Comparison of ENCODE assay signal across 8 mouse cellular contexts in genomic region chr19:6968491-6969271, GRCm38 (mm10). TPM values are rescaled to one million over a fixed set of nuclear protein-coding genes. Genes with fewer than 3 reads are reported as not detected.
A peak's percentile ranks its signal among the peaks of the same experiment; 100 is the strongest.
DNase-seq lines count a peak whose midpoint lies in the region; ATAC-seq lines count a peak whose summit lies in the region.

No protein-coding gene starts in this region.

- H3K4me1 ChIP-seq in embryonic facial prominence, embryonic 15.5 days, result peaks cover 53% of the 10 kb centered on the region
- peaks cover 43% of the 10 kb centered on the region for H3K4me1 ChIP-seq in kidney, embryonic 16.5 days (ENCODE audit: insufficient read depth, low read length)

- H3K27me3 ChIP-seq in embryonic facial prominence, embryonic 15.5 days, result no peaks in the 10 kb centered on the region
- no peaks in the 10 kb centered on the region for H3K27me3 ChIP-seq in kidney, embryonic 16.5 days (ENCODE audit: insufficient read depth, low read length)

- peaks cover 28% of the 10 kb centered on the region for H3K36me3 ChIP-seq in embryonic facial prominence, embryonic 15.5 days
- H3K36me3 ChIP-seq in kidney, embryonic 16.5 days (ENCODE audit: insufficient read depth, low read length), result peaks cover 24% of the 10 kb centered on the region

- peak overlapping the region; percentile 80 for H3K4me2 ChIP-seq in embryonic facial prominence, embryonic 15.5 days (replicated peaks)
- peak overlapping the region; percentile 82 for H3K4me2 ChIP-seq in kidney, embryonic 16.5 days (replicated peaks; ENCODE audit: low read depth, low read length)

- no peak for ATAC-seq in embryonic facial prominence, embryonic 15.5 days (ENCODE audit: insufficient number of reproducible peaks, low FRiP score, low TSS enrichment, low read depth)
- ATAC-seq in kidney, embryonic 16.5 days (ENCODE audit: low FRiP score, low TSS enrichment), result no peak

- peak overlapping the region; percentile 61 for H3K4me3 ChIP-seq in embryonic facial prominence, embryonic 15.5 days (replicated peaks)
- peak overlapping the region; percentile 74 for H3K4me3 ChIP-seq in kidney, embryonic 16.5 days (ENCODE audit: low read length)

- peak overlapping the region; percentile 52 for H3K27ac ChIP-seq in embryonic facial prominence, embryonic 15.5 days (replicated peaks)
- H3K27ac ChIP-seq in kidney, embryonic 16.5 days (ENCODE audit: low read length), result peak overlapping the region; percentile 43; the same call in 1 of the 2 replicates

- peak overlapping the region; percentile 57 for H3K9ac ChIP-seq in embryonic facial prominence, embryonic 15.5 days
- H3K9ac ChIP-seq in kidney, embryonic 16.5 days (replicated peaks; ENCODE audit: low read length), result peak overlapping the region; percentile 90

- no peaks in the 10 kb centered on the region for H3K9me3 ChIP-seq in embryonic facial prominence, embryonic 15.5 days (replicated peaks)
- no peaks in the 10 kb centered on the region for H3K9me3 ChIP-seq in kidney, embryonic 16.5 days (ENCODE audit: low read length)

- WGBS in embryonic facial prominence, embryonic 15.5 days, result 10% methylated on average over 15 of the region's 15 CpGs
- whole genome bisulfite sequencing in kidney, embryonic 16.5 days, result 9% methylated on average over 15 of the region's 15 CpGs

- peak; percentile 43 for DNase-seq in ovary, postnatal 36 days (ENCODE audit: low spot score)
- DNase-seq in ovary, adult 18-20 months (ENCODE audit: low spot score), result no peak
- peak; percentile 37 for DNase-seq in lung, postnatal 25 days (ENCODE audit: low spot score)
- no peak for DNase-seq in cerebellum, postnatal 36 days
- no peak for DNase-seq in cerebellum, adult 11-12 months
- DNase-seq in yolk sac, embryonic 10.5 days (ENCODE audit: low spot score), result no peak

RNA-seq across cellular contexts. Expression of gene Ppp1r14b, which starts 6.1 kb away (rescaled TPM):
- polyA plus RNA-seq in embryonic facial prominence, embryonic 15.5 days (2015; fragmentation: Nextera tagmentation; extraction: Ambion mirVana), result 224 and 246 TPM in 2 replicates
- polyA plus RNA-seq in kidney, embryonic 16.5 days (2015; fragmentation: Nextera tagmentation; extraction: Ambion mirVana), result 51.5 and 53.8 TPM in 2 replicates

RNA-seq across cellular contexts. Expression of gene Plcb3, which starts 7.6 kb away (rescaled TPM):
- 48.2 and 49.1 TPM in 2 replicates for polyA plus RNA-seq in embryonic facial prominence, embryonic 15.5 days (2015; fragmentation: Nextera tagmentation; extraction: Ambion mirVana)
- 44.1 and 48.8 TPM in 2 replicates for polyA plus RNA-seq in kidney, embryonic 16.5 days (2015; fragmentation: Nextera tagmentation; extraction: Ambion mirVana)

RNA-seq across cellular contexts. Expression of gene Fkbp2, which starts 11.6 kb away (rescaled TPM):
- polyA plus RNA-seq in embryonic facial prominence, embryonic 15.5 days (2015; fragmentation: Nextera tagmentation; extraction: Ambion mirVana), result 112 and 119 TPM in 2 replicates
- 139 and 150 TPM in 2 replicates for polyA plus RNA-seq in kidney, embryonic 16.5 days (2015; fragmentation: Nextera tagmentation; extraction: Ambion mirVana)

RNA-seq across cellular contexts. Expression of gene Vegfb, which starts 18.8 kb away (rescaled TPM):
- 51.5 and 53.2 TPM in 2 replicates for polyA plus RNA-seq in embryonic facial prominence, embryonic 15.5 days (2015; fragmentation: Nextera tagmentation; extraction: Ambion mirVana)
- 25.1 and 37.3 TPM in 2 replicates for polyA plus RNA-seq in kidney, embryonic 16.5 days (2015; fragmentation: Nextera tagmentation; extraction: Ambion mirVana)

RNA-seq across cellular contexts. Expression of gene Dnajc4, which starts 23.7 kb away (rescaled TPM):
- polyA plus RNA-seq in embryonic facial prominence, embryonic 15.5 days (2015; fragmentation: Nextera tagmentation; extraction: Ambion mirVana), result 23.9 and 27.9 TPM in 2 replicates
- polyA plus RNA-seq in kidney, embryonic 16.5 days (2015; fragmentation: Nextera tagmentation; extraction: Ambion mirVana), result 26.8 and 27.3 TPM in 2 replicates

Comparison
In these comparisons a context has a peak if more than half of its experiments do, and no peak if none do; other contexts are left out.
1. DNase-seq: peak in ovary, postnatal 36 days (single experiment) and lung, postnatal 25 days (single experiment); none in ovary, adult 18-20 months (single experiment), cerebellum, postnatal 36 days (0 of 2), cerebellum, adult 11-12 months (single experiment) and yolk sac, embryonic 10.5 days (single experiment).